Mouse (Mus musculus) brown adipose tissue, adult 24 weeks (tissue): ENCODE data around the gene Olfr1431. TPM values are rescaled to one million over a fixed set of nuclear protein-coding genes. Genes with fewer than 3 reads are reported as not detected.
"Not testable (repeated sequence)": the region's sequence is repeated elsewhere in the genome, so short reads cannot be mapped to it uniquely, and the experiment has no call there.

Experiments used
- H3K27ac ChIP-seq: fragments of 200-500 bp; replicated peaks from 2 replicates; pipeline ENCODE4 v1.5.1; 2012; ENCODE audit warnings: low read depth, mild to moderate bottlenecking, low read length
- H3K4me1 ChIP-seq: fragments of 200-500 bp; 2 replicates; pipeline ENCODE4 v1.6.1; 2012; ENCODE audit warnings: low read length, mixed read lengths; ENCODE audit not compliant: control insufficient read depth, insufficient read depth, insufficient read length
- H3K4me3 ChIP-seq: fragments of 200-500 bp; 2 replicates; pipeline ENCODE4 v1.5.1; 2012; ENCODE audit warnings: low read depth, mild to moderate bottlenecking, low read length, moderate library complexity; ENCODE audit not compliant: insufficient read depth
- polyA plus RNA-seq: library from polyadenylated mRNA; stranded (reverse); fragments of >200 nt; gene quantifications from 2 replicates; pipeline ENCODE4 v1.2.4, GENCODE M21; 2012; ENCODE audit not compliant: missing spikeins, insufficient read depth, insufficient read length

Gene Olfr1431
- polyA plus RNA-seq = not detected in 2 replicates

DNA sequence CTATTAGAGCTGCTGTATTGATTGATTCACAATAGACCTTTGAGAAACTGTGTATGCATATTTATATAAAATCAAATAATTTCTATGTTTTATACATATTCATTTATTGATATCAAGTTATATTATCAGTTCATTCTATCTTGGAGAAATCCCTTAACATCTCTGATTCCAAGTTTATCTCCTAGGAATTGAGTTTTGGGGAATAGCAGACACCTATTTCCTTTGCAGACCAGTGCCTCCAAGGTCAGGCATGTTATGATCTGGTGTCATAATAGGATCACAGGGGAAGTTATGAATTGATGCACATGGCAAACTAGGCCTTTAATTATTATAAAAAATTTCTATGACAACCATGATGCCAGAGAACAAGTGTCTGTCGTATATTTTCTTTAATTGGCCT lies at the start of gene Olfr1431:
TSS of gene Olfr1431 (plus strand) at position 301 of the 400 bp plus-strand sequence.
- no peak within 1 kb of the TSS for H3K27ac ChIP-seq
- no peaks in the 10 kb centered on the region for H3K4me1 ChIP-seq
- no peak within 1 kb of the TSS for H3K4me3 ChIP-seq

GRCm38 (mm10) chr19:12170062-12170599 lies 30.3 kb upstream of the Olfr1431 start, which contains the start of gene Olfr1555-ps1:
Olfr1555-ps1 (minus strand) TSS chr19:12170112.
- H3K4me3 ChIP-seq, H3K27ac ChIP-seq, H3K4me1 ChIP-seq: not testable (repeated sequence)

DNA sequence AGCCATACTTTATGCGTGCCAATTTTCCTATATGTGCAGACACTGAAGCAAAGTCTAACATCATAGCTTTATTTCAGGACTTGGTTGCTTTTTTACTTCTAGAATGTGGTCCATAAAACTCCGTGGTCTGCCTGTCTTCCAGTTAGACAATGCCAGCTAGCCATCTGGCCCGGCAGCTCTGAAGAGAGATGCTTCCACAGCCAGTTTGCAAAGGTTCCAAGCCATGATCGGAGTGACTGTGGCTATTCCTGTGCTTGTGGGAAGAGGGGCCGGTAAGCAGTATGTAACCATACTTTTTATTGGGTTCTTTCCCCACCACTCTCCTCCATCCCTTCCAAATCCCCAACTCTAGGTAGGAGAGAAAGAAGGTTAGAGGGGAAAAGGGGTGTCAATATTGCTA lies 25.0 kb upstream of the Olfr1431 start:
- not testable (repeated sequence) for H3K27ac ChIP-seq, H3K4me1 ChIP-seq, H3K4me3 ChIP-seq

DNA sequence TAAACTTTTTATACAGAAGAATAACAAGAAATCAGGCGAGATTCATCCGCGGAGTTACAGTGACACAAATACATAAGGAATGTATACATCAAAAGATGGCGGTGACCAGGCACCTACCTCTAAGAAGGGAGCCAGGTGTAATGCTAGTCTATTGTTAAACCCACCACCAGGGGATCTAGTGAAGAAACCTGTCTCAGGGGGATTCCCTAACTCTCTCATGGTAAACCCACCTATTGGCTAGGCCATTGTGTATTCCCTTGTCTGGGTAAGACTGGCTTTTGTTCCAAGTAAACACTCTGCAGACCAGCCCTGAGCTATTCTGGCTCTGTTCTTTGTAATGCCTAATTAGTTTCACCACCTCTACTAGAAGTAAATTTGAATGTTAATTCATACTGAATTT lies 1.4 kb upstream of the Olfr1431 start:
- not testable (repeated sequence) for H3K4me3 ChIP-seq, H3K27ac ChIP-seq, H3K4me1 ChIP-seq

DNA sequence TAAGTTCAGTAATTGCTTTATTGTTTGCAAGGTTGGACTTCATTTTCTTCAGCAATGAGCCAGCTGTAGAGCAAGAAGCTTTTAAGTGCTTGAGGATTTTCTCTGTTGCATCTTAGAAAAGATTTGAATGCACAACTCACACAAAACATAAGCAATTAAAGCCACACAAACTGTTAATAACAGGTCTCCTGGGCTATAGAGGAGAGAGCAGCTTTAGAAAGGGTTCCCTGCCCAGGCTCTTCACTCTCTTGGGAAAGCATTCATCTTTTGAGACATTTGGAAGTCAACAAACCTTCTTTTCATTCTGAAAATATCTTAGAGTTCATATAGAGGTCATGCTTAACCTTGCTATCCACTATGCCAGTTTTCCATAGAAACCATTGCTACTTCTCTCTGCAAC lies 32.1 kb downstream of the Olfr1431 start, which contains the start of gene Olfr1432:
TSS of gene Olfr1432 (minus strand) at position 101 of the 400 bp plus-strand sequence.
- H3K4me3 ChIP-seq, H3K4me1 ChIP-seq: not testable (repeated sequence)

DNA sequence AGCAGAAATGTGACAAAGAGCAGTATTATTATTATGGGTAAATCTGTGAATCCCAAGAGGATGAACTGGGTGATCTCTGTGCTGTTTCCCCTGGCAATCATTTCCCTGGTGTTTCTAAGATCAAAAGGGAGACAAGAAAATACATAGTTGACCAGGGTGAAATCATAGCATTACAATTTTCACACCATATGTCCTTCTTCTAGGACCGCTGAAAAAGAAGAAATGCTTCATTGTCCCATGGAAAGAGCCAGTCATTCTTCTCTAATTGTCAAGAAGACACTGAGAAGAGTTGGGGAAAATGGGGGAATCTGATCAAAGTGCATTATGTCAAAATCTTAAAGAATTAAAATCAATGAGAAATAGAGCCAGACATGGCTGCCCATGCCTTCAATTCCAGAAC lies 41.1 kb downstream of the Olfr1431 start, which contains the start of gene Olfr262:
TSS of gene Olfr262 (minus strand) at position 101 of the 400 bp plus-strand sequence.
- Histone ChIP-seq H3K27ac (no peak within 1 kb of the TSS), H3K4me3 (no peak within 1 kb of the TSS), H3K4me1 (no peaks in the 10 kb centered on the region)

More for the DNA sequence above, 32.1 kb downstream of the Olfr1431 start, which contains the start of gene Olfr1432:
- not testable (repeated sequence) for H3K27ac ChIP-seq

GRCm38 (mm10) chr19:12260732-12261131 lies 60.3 kb downstream of the Olfr1431 start, which contains the start of gene Olfr235:
Olfr235 (plus strand) TSS chr19:12261032.
- no peaks in the 10 kb centered on the region for H3K4me1 ChIP-seq
- H3K27ac ChIP-seq = no peak within 1 kb of the TSS
- no peak within 1 kb of the TSS for H3K4me3 ChIP-seq

Other genes with a start within 250 kb of the Olfr1431 start
- 25.1 and 31.0 TPM in 2 replicates for gene Osbp, start 234.7 kb upstream of the Olfr1431 start, polyA plus RNA-seq
- not detected in 2 replicates for gene Olfr1423, start 159.3 kb upstream of the Olfr1431 start, polyA plus RNA-seq
- not detected in 2 replicates for gene Olfr1424, start 138.0 kb upstream of the Olfr1431 start, polyA plus RNA-seq
- gene Olfr1425, start 122.9 kb upstream of the Olfr1431 start, polyA plus RNA-seq = not detected in 2 replicates
- gene Olfr1426, start 108.6 kb upstream of the Olfr1431 start, polyA plus RNA-seq = not detected in 2 replicates
- not detected in 2 replicates for gene Olfr1427, start 97.3 kb upstream of the Olfr1431 start, polyA plus RNA-seq
- not detected in 2 replicates for gene Olfr1428, start 84.7 kb upstream of the Olfr1431 start, polyA plus RNA-seq
- gene Olfr76, start 77.4 kb upstream of the Olfr1431 start, polyA plus RNA-seq = not detected in 2 replicates
- gene Olfr1555-ps1, start 30.5 kb upstream of the Olfr1431 start, polyA plus RNA-seq = not detected in 2 replicates
- not detected in 2 replicates for gene Olfr1432, start 32.0 kb downstream of the Olfr1431 start, polyA plus RNA-seq
- gene Olfr262, start 41.0 kb downstream of the Olfr1431 start, polyA plus RNA-seq = not detected in 2 replicates
- not detected in 2 replicates for gene Olfr235, start 60.4 kb downstream of the Olfr1431 start, polyA plus RNA-seq
- not detected in 2 replicates for gene Olfr1434, start 79.2 kb downstream of the Olfr1431 start, polyA plus RNA-seq
- gene Olfr1436, start 98.5 kb downstream of the Olfr1431 start, polyA plus RNA-seq = not detected in 2 replicates
- not detected in 2 replicates for gene Olfr1437, start 124.5 kb downstream of the Olfr1431 start, polyA plus RNA-seq
- gene Olfr1438-ps1, start 135.3 kb downstream of the Olfr1431 start, polyA plus RNA-seq = not detected in 2 replicates
- gene Olfr1440, start 186.6 kb downstream of the Olfr1431 start, polyA plus RNA-seq = not detected in 2 replicates
- not detected in 2 replicates for gene Olfr1441, start 216.8 kb downstream of the Olfr1431 start, polyA plus RNA-seq
- gene Pfpl, start 227.3 kb downstream of the Olfr1431 start, polyA plus RNA-seq = not detected in 2 replicates